Mouse (Mus musculus) G1E (cell line): Measurements from ENCODE around the gene Kdm2b.

Experiments used
- CTCF ChIP-seq: IDR thresholded peaks from 2 replicates; pipeline ENCODE4 v1.5.1; 2012; ENCODE audit warnings: low read depth, low read length, inconsistent platforms, mixed read lengths
- TAL1 ChIP-seq: conservative IDR thresholded peaks from 2 replicates; pipeline ENCODE4 v1.6.1; 2012; ENCODE audit warnings: low read depth, low read length, inconsistent platforms, mixed read lengths

- no peak for TF ChIP-seq CTCF
- no peak for TF ChIP-seq TAL1
Measured at GRCm38 (mm10) chr5:122907182-122907581, 82.4 kb downstream of the Kdm2b start.
